Mouse (Mus musculus) MEL-GATA-1-ER (cell line): ENCODE data around the gene Pkn3.
"Not testable (repeated sequence)": the region's sequence is repeated elsewhere in the genome, so short reads cannot be mapped to it uniquely, and the experiment has no call there.

Source experiments
- DNase-seq: peaks from one replicate; pipeline ENCODE4 v3.0.0-alpha.2; 2012; ENCODE audit warnings: low read depth; ENCODE audit errors: extremely low read depth

Pkn3 gene

GRCm38 (mm10) chr2:30077502-30078348 lies at the start of gene Pkn3:
Gene Pkn3, plus strand, starts transcription at chr2:30077684.
- no peak for DNase-seq

- no peak for DNase-seq
Observed at GRCm38 (mm10) chr2:30032244-30032846, 45.1 kb upstream of the Pkn3 start.

GRCm38 (mm10) chr2:30032957-30033356 lies 44.5 kb upstream of the Pkn3 start:
- DNase-seq, result no peak

GRCm38 (mm10) chr2:30037762-30038161 lies 39.7 kb upstream of the Pkn3 start:
- DNase-seq, result no peak

GRCm38 (mm10) chr2:30038370-30038769 lies 39.1 kb upstream of the Pkn3 start:
- DNase-seq, result no peak

GRCm38 (mm10) chr2:30039687-30040086 lies 37.8 kb upstream of the Pkn3 start:
- no peak for DNase-seq

GRCm38 (mm10) chr2:30042445-30042844 lies 35.0 kb upstream of the Pkn3 start:
- DNase-seq, result peak; percentile 51

GRCm38 (mm10) chr2:30044550-30044949 lies 32.9 kb upstream of the Pkn3 start:
- DNase-seq, result no peak

GRCm38 (mm10) chr2:30047127-30047526 lies 30.4 kb upstream of the Pkn3 start:
- DNase-seq, result no peak

- peak; percentile 36 for DNase-seq
Observed at GRCm38 (mm10) chr2:30048101-30048501, 29.4 kb upstream of the Pkn3 start.

- DNase-seq, result peak; percentile 83
Observed at GRCm38 (mm10) chr2:30048699-30049388, 28.6 kb upstream of the Pkn3 start, which contains the start of gene Wdr34. Gene Wdr34, minus strand, starts transcription at chr2:30048881.

- peak; percentile 96 for DNase-seq
Observed at GRCm38 (mm10) chr2:30049831-30050230, 27.7 kb upstream of the Pkn3 start.

- DNase-seq, result no peak
Observed at GRCm38 (mm10) chr2:30051992-30052761, 25.3 kb upstream of the Pkn3 start.

- not testable (repeated sequence) for DNase-seq
Observed at GRCm38 (mm10) chr2:30055310-30055709, 22.2 kb upstream of the Pkn3 start.

GRCm38 (mm10) chr2:30056736-30057135 lies 20.7 kb upstream of the Pkn3 start:
- no peak for DNase-seq

- peak; percentile 81 for DNase-seq
Observed at GRCm38 (mm10) chr2:30057223-30057904, 20.1 kb upstream of the Pkn3 start, which contains the start of gene Set. Gene Set, plus strand, starts transcription at chr2:30057378.

- no peak for DNase-seq
Observed at GRCm38 (mm10) chr2:30058418-30058817, 19.1 kb upstream of the Pkn3 start.

GRCm38 (mm10) chr2:30061215-30062166 lies 16.0 kb upstream of the Pkn3 start:
- DNase-seq, result peak; percentile 73
